Mouse (Mus musculus): Measurements from ENCODE around the gene Lhfpl3. TPM values are rescaled to one million over a fixed set of nuclear protein-coding genes. Genes with fewer than 3 reads are reported as not detected.

Lhfpl3 gene
- total RNA-seq, 2 experiments from 2014 or later = not detected

DNA sequence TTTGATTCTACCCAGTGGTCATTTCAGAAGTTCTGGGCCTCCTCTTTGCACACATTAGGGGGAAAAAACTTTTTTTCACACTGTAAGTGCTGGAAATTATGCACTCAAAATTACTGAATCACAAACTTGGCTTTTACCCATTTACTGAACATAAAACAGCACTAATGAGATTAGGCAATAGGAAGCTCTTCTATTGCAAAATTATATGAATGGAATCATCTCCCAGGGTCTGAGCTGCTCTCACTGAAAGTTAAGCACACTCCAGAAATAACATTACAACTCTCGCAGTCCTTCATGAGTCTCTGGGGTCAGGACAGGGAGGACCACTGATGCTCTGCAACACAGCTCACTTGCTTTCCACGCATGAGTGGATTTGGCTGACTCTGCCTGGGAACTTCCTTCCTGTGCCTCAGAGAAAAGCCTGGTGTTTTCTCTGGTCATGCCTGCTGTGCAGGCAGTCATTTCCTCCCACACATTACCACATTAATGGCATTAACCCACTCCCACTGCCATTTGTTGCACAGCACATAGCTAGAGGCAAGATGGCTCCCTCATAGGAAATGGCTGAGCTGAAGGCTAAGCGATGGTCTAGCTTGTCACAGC, 510.1 kb downstream of the Lhfpl3 start:
- peak; percentile 81 for ATAC-seq (replicated peaks; ENCODE audit: poor library complexity, severe bottlenecking)

DNA sequence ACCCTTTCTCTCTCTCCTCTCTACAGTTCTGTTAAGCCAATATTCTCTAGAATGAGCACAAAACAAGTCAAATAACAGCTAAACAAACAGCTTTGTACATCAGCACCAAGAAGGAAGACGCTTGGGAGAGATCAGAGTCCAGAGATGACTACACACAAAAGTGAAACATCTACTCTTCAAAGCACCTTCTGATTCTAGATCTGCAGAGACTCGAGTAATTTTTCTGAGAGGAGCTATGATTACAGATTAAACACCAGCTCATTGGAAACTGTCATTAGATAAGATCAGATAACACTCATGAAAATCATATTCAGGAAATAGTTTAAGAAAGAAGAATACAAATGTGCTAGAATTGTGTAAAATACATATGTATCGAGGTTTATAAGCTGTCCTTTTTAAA, 527.5 kb downstream of the Lhfpl3 start:
- no peak for ATAC-seq (replicated peaks; ENCODE audit: poor library complexity, severe bottlenecking)

DNA sequence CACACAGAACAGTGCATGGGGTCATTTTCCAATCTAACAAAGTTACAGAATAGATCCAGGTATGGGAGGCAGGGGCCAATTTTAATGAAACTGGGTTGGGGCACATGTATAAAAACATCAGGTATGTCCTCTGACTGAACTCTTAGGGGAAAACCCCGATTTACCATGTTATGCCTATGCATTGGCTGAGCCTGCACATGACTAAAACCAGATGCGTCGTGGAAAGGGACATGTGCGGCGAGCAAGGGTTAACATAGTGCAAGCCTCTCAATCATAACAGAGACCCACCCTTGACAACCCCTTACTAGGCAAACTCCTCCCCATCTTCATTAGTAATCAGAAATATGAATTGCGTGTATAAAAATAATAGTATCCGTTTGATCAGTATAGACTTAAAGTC, 533.5 kb downstream of the Lhfpl3 start:
- ATAC-seq (replicated peaks; ENCODE audit: poor library complexity, severe bottlenecking) = no peak

DNA sequence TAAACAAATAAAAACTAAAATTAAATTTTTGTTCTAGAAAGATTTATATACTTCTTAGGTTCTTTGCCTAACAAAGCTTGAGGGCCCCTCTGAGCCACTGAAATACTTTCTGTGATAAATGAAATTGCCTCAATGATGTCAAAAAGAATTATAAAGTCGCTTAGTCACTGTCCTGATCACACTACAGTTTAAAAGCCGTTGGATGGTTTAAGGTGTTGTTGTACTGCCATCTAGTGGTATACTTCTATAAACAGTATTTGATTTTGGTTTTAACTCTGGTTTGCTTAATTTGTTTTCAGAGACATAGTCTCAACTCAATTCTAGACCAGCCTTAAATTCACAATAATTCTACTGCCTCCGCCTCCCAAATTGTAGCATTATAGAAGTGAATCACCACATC, 539.0 kb downstream of the Lhfpl3 start:
- ATAC-seq (replicated peaks; ENCODE audit: poor library complexity, severe bottlenecking) = peak; percentile 89

DNA sequence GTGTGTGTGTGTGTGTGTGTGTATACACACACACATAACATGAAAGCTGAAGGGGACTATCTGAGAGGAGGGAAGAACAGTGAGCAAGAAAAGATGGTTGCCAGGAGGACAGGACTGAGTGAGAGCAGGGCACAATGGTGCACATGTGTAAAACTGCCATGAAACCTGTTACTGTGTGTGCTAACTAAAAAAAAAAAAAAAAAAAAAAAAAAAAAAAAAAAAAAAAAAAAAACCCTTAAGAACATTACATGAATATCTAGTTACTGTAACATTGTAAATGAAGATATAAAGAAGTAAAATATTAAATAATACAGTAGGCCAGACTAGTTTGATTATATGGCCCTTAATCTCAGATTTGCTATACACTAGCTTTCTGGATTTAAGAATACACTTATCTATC, 543.3 kb downstream of the Lhfpl3 start:
- no peak for ATAC-seq (replicated peaks; ENCODE audit: poor library complexity, severe bottlenecking)

Other genes with a start within 250 kb of the Lhfpl3 start
- 23.5 and 27.6 TPM in 2 replicates for gene Orc5, start 195.6 kb upstream of the Lhfpl3 start, total RNA-seq (2014; fragmentation: Nextera tagmentation)
- 29.4 and 32.6 TPM in 2 replicates for gene Orc5, start 195.6 kb upstream of the Lhfpl3 start, total RNA-seq (2017)

All from granulocyte monocyte progenitor cell, adult 5-6 weeks (primary cell).